Mouse (Mus musculus): ENCODE results near the gene Mrpl23.

DNA sequence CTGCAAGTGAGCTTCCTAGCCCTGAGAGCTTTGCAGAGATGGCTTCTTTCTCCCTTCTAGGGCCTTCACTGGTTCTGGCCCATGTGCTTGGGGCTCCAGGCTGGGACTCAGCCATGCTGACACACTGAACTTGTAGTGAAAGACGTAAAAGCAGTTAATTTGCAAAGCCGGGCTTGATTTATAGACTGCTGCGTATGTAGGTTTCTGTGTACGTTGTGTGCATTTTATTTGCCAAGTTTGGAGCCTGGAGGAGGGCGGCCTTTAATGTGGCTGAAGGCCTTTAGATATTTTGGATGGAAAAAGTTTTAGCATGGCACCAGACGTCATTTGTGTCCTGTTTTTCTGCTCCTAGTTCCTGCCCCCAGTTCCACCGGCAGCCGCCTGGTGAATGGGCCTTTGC, 7.3 kb downstream of the Mrpl23 start:
- TF ChIP-seq CEBPB (IDR thresholded peaks at IDR 0.05; ENCODE audit: insufficient read depth, poor library complexity, severe bottlenecking) (no peak), POLR2A (IDR thresholded peaks at IDR 0.05; ENCODE audit: insufficient read length, low read depth) (no peak), TCF12 (IDR thresholded peaks at IDR 0.05; ENCODE audit: insufficient read depth, poor library complexity, severe bottlenecking) (no peak)
